Mouse (Mus musculus): Measurements from ENCODE around the gene Lrp6.

Lrp6 gene

DNA sequence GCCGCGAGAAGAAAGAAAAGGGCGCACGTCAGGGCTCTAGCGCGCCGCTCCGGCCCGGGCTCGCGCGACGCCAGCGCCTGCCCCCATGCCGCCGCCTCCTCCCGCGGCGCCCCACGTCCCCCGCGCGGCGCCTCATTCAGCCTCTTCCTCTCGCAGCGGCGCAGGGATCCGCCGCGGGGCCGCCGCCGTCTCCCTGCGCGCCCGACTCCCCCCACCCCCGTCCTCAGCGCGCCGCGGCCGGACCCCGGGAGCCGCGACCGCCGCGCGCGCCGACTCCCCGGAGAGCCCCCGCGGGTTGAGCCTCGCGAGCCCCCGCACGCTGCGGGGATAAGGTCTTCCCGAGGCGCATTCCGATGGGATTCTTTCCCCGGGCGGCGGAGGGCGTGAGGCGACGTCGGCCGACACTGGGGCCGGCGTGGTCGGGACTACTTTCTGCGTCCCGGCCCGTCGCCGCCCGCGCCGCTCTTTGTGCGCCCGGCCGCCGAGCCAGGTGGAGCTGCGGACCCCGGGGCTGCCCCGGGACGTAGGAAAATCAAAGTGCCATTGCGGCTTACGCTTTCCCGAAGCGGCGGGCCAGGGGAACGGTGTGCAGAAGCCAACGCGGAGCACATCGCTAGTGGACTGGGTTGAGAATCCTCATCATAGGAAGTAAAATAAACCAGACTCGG is at the start of gene Lrp6:
Gene Lrp6 (minus strand): TSS at position 148 of the 668 bp plus-strand sequence.
- DNase-seq (ENCODE audit: low spot score in 2 of 2) = peak; percentile 78 to 90

GRCm38 (mm10) chr6:134614723-134615648 is 48.2 kb upstream of the Lrp6 start:
- DNase-seq (ENCODE audit: low spot score in 2 of 2) = peak; percentile 80 to 91

DNA sequence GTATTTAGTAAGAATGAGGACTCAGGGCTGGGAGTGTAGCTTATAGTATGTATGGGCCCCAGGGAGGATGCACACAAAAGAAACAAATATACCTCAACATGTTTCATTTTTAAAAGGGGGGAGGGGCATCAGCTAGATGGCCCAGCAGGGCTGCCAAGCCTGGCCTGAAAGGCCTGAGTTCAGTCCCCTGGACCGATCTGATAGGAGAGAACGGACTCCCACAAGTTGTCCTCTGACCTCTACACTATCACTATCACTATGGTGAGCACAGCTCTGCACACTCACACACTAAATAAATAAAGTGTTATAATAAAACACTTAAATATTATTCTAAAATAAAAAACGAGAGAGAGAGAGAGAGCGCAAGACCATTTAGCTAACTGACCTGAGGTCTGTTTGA is 47.6 kb upstream of the Lrp6 start:
- DNase-seq (ENCODE audit: low spot score in 2 of 2) = no peak

GRCm38 (mm10) chr6:134611896-134612295 is 45.1 kb upstream of the Lrp6 start:
- DNase-seq (ENCODE audit: low spot score in 2 of 2) = no peak

- no peak for DNase-seq (ENCODE audit: low spot score in 2 of 2)
Measured at GRCm38 (mm10) chr6:134610380-134610779, 43.6 kb upstream of the Lrp6 start.

DNA sequence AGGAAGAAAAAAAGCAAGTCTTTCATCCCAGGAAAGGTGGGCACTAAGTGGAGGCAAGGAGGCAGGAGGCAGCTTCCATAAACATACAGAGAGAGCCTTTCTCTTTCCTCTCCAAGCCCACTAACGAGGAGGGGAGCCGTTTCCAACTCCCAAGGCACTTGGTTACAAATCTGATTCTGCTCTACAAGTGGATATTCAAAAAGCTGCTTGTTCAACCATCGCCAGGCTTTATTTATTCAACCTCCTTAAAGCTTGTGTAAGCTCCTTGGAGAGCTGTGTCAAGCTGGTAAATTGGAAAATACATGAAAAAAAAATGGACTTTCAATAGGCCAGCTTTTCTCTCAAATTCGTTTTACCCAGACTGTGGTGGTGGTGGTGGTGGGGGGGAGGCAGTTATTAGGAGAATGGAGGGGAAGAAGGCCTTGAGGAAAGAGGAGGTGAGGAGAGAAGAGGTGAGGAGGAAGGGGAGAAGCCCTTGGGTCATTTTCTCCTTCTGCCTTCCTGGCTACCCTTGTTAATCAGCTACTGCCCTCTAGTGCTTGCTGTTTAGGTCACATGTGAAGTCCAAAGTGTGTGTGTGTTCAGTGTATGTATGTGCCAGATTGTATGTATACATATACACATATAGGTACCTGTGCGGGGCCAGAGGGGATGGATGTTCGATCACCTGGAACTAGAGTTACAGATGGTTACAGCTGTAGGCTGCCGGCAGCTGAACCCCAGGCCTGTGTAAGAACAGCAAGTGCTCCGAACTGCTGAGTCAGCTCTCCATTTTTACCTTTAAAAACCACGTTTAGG is 40.4 kb upstream of the Lrp6 start:
- DNase-seq (ENCODE audit: low spot score in 2 of 2) = no peak

GRCm38 (mm10) chr6:134606540-134606939 is 39.8 kb upstream of the Lrp6 start:
- no peak for DNase-seq (ENCODE audit: low spot score in 2 of 2)

- DNase-seq (ENCODE audit: low spot score in 2 of 2) = no peak
Measured at GRCm38 (mm10) chr6:134605196-134605595, 38.4 kb upstream of the Lrp6 start.

DNA sequence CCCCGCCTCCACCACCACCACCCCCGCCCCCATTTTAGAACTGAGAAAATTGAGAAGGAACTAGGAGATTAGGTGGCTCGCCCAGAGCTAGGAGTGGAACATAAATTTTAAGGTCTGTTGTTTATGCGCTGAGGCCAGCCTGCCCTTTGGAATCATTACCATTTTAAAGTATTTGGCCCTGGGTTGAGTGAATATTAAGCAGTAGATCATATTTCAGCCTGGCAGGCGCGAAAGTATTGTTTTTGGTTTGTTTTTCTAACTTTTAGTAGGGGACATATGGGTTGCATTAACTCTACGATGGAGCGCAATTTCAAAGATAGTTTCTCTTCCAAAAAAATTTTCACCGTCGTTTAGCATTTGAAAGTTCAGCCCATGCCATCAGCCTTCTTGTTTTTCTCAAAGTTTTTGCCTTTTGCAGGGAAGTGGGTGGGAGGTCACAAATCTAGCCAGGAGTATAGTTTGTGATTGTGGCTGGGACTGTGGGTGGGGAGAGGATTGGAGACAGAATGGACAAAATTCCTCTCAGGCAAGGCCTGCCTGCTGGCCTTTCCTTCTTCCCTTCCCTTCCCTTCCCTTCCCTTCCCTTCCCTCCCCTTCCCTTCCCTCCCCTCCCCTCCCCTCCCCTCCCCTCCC is 35.7 kb upstream of the Lrp6 start:
- DNase-seq (ENCODE audit: low spot score in 2 of 2) = no peak

DNA sequence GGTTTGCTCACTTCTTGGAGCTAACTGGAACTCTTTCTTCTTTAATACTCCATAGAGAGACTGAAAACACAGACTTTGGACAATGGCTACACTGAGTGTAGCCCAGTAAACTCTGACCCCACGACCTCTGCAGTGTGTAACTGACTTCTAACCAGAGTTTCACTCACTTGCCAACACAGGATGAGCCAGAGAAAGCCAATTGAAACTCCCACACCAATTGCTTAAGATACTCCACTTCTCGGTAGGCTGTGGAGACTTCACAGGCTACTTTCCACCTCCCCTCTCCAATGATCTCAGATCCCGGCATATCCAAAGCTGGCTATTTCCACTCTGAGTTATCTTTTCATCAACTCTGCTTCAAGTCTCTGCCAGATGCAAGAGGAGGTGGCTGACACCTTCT is 35.0 kb upstream of the Lrp6 start:
- DNase-seq (ENCODE audit: low spot score in 2 of 2) = no peak

DNA sequence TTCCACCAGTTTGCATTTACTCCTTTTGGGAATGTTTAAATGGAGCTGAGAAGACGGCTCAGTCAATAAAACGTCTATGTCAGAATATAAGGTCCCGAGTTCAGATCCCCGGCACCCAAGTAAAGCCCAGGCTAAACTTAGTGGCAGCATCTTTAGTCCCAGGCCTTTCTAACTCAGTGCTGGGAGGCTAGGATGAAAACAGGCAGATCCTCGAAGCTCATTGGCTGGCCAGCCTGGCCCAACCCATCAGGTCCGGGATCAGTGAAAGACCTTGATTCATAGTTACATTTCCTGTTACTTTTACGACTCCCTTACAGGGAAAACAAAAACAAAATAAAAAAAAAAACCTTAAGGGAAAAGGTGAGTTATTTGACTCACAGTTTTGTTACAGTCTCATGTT is 34.4 kb upstream of the Lrp6 start:
- DNase-seq (ENCODE audit: low spot score in 2 of 2) = no peak

DNA sequence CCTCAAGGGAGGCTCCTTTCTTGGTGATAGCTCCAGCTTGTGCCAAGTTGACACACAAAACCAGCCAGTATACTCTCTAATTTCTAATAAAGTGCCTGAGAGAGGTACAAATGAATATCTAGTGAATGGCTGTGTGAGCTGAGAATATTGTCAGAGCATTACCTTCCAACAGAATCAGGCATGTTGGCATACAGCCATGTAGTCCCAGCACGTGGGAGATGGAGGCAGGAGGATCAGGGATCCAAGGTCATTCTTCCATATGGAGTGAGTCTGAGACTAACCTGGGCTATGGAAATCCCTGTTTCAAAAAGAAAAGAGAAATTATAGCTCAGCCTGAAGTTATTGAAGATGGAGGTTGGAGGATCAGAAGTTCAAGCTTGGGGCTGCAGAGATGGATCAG is 32.5 kb upstream of the Lrp6 start:
- DNase-seq (ENCODE audit: low spot score in 2 of 2) = no peak

DNA sequence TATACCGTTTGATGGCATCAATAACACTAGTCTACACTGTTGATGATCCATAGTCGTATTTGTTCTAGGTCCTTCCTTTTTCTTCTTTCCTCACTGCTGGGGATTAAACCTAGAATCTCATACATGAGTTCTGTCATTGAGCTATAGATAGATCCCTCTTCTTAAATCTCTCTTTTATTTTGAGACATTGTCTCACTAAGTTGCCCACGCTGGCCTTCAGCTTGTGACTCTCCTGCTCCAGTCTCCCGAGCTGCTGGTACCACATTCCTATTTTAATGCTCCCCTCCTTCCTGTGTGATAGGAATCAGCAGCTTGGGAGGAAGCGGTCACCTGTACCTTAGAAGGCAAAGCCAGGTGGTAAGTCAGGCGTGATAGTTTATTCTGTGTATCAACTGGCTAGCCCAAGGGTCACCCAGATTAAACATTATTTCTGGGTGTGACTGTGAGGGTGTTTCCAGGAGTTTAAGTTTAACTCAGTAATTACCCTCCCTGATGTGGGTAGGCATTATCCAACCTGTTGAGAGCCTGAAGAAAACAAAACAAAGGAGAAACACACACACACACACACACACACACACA is 31.0 kb upstream of the Lrp6 start:
- no peak for DNase-seq (ENCODE audit: low spot score in 2 of 2)

- no peak for DNase-seq (ENCODE audit: low spot score in 2 of 2)
Measured at GRCm38 (mm10) chr6:134594569-134595442, 28.0 kb upstream of the Lrp6 start.

DNA sequence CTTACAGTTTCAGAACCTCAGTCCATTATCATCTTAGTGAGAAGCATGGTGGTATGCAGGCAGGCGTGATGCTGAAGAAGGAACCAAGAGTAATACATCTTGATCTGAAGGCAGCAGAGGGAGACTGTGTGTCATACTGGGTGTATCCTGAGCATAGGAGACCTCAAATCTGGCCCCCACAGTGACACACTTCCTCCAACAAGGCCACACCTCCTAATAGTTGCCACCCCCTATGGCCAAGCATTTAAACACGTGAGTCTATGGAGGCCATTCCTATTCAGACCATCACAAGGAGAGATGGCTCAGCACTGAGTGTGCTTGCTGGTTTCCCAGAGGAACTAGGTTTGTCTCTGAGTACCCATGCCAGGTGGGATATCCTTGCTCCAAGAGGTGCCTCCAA is 24.8 kb upstream of the Lrp6 start:
- no peak for DNase-seq (ENCODE audit: low spot score in 2 of 2)

DNA sequence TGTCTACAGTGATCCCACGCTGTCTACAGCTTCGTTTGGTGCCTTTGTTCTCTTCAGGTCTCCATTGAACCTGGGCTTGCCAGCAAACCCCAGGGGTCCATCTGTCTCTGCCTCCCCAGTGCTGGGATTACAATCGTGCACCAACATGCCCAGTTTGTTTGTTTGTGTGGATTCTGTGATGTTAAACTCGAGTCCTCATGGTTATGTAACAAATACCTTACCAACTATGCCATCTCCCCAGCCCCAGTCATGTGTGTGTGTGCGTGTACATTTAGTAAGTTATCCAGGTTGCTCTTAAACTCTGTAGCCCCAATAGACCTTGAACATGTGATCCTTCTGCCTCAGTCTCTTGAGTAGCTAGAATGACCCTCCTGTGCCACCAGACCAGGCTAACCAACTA is 19.5 kb upstream of the Lrp6 start:
- no peak for DNase-seq (ENCODE audit: low spot score in 2 of 2)

- DNase-seq (ENCODE audit: low spot score in 2 of 2) = no peak
Measured at GRCm38 (mm10) chr6:134584616-134585015, 17.9 kb upstream of the Lrp6 start.

GRCm38 (mm10) chr6:134582110-134582509 is 15.3 kb upstream of the Lrp6 start:
- no peak for DNase-seq (ENCODE audit: low spot score in 2 of 2)

DNA sequence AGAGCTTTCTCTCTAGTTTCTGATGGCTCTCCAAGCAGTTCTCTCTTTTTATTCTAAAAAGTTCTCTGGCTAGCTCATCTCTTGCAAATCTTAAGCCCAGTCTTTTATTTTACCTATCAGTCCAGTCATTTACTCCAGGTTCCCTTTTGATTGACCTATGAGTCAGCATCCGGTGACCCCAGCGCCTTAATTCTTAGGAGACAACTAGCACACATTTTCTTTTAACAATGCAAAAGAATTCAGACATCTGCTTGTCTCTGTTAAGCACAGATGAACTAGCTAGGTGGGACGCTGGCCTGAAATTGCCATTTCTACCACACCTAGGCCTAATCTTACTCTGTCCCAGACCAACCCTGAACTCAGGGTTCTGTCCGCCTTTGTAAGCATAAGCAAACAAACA is 12.7 kb upstream of the Lrp6 start:
- DNase-seq (ENCODE audit: low spot score in 2 of 2) = no peak

DNA sequence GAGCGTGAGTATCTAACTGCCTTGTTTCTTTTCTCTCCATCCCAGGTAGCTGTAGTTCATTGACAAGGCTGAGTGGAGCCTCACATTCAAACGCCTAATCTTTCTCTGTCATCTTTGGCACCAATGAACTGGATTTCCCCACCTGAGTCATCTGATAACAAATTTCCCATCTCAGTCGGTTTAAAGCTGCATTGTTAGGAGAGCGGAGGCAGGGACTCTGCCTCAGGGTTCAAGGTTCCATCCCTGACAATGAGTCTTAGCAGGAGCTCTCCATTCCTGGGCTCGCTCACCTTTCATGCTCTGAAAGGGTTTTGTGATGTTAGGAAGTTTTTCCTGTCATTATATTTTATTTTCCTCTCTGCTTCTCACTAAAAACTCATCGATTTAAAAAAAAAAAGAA is 11.3 kb upstream of the Lrp6 start:
- DNase-seq (ENCODE audit: low spot score in 2 of 2) = no peak
